Mouse (Mus musculus): ENCODE measurements around the gene Hoxb4. TPM values are rescaled to one million over a fixed set of nuclear protein-coding genes. Genes with fewer than 3 reads are reported as not detected.

The Hoxb4 gene
- total and polyA plus RNA-seq, 3 experiments: 2.7 to 5.5 (median 3.3) TPM

DNA sequence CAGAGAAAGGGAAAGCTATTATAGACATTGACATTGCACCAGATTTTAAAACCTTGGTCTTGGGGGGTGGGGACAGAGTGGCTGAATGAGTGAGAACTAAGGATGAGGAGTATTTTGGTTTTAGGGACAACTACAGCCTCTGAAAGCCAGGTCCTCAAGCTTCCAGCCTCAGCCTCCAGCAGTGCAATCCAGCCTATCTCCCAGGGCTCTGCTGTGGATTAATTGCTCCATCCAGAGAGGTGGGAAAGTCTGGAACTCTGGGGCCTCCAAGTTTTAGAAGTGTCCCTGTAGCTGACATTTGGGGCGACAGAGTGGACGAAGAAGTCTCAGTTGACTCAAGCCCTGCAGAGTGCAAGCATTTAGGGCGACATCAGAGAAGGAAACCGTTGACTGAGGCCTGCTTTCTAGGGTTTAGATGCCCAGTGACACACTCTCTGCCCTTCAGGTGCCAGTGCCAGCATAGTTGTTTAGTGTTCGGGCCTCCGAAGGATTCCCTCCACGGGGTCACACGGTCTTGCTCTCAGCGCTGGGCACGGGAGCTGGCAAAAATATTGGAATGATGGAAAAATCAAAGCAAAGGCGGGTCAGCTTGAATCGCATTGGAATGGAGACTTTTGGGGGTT is 4.2 kb upstream of the Hoxb4 start:
- DNase-seq (ENCODE audit: extremely low read depth): no peak
- Histone ChIP-seq H3K9me3 (replicated peaks; ENCODE audit: low read length) (no peaks in the 10 kb centered on the region), H3K79me2 (replicated peaks; ENCODE audit: control insufficient read depth, extremely low read depth, insufficient read depth, poor library complexity, severe bottlenecking) (no peaks in the 10 kb centered on the region), H3K36me3 (replicated peaks in 1 of 2; ENCODE audit: control insufficient read depth in 1 of 2, insufficient read depth in 1 of 2, low read length in 1 of 2) (no peaks in the 10 kb centered on the region), H3K4me3 (replicated peaks in 1 of 3; ENCODE audit: low read depth in 2 of 3, low read length in 2 of 3, poor library complexity in 1 of 3) (no peak overlapping the region), H3K27me3 (replicated peaks) (peaks cover 58% of the 10 kb centered on the region), H3K27ac (ENCODE audit: insufficient read depth, low read depth) (no peak overlapping the region), H3K4me1 (ENCODE audit: control insufficient read depth in 1 of 2, insufficient read depth in 2 of 2) (peaks cover 4 to 30% of the 10 kb centered on the region in 2 experiments; a peak in 2 of 4 replicates), H3K9ac (ENCODE audit: insufficient read depth, low read depth) (no peak overlapping the region), H3K4me2 (ENCODE audit: insufficient read depth, low read depth, poor library complexity, severe bottlenecking) (no peak overlapping the region)
- no peak for TF ChIP-seq NRF1 (IDR thresholded peaks at IDR 0.05; ENCODE audit: low read depth, low read length)
- no peak for TF ChIP-seq TCF12 (IDR thresholded peaks at IDR 0.05; ENCODE audit: low read depth, low read length)
- TF ChIP-seq MAFK (IDR thresholded peaks at IDR 0.05; ENCODE audit: insufficient replicate concordance, low read length): no peak
- dilution Hi-C loops (cut with MboI; ENCODE audit: extremely low pct_ligation_motif_present, extremely low pct_unique_long_range_greater_than_20kb, low sequenced_read_pairs): no loop called here
- in situ Hi-C loops (cut with MboI; ENCODE audit: low pct_ligation_motif_present, low pct_unique_long_range_greater_than_20kb, low sequenced_read_pairs): loop anchor here (25.0 kb wide), 1 partner anchor 223 kb away; no protein-coding TSS in a partner anchor

GRCm38 (mm10) chr11:96314671-96315343 is 3.3 kb upstream of the Hoxb4 start:
- Histone ChIP-seq H3K4me1 (ENCODE audit: control insufficient read depth in 1 of 2, insufficient read depth in 2 of 2) (peaks cover 4 to 26% of the 10 kb centered on the region in 2 experiments; a peak in 2 of 4 replicates), H3K4me2 (ENCODE audit: insufficient read depth, low read depth, poor library complexity, severe bottlenecking) (no peak overlapping the region), H3K9me3 (replicated peaks; ENCODE audit: low read length) (no peaks in the 10 kb centered on the region), H3K27me3 (replicated peaks) (peaks cover 49% of the 10 kb centered on the region), H3K36me3 (replicated peaks in 1 of 2; ENCODE audit: control insufficient read depth in 1 of 2, insufficient read depth in 1 of 2, low read length in 1 of 2) (no peaks in the 10 kb centered on the region), H3K27ac (ENCODE audit: insufficient read depth, low read depth) (no peak overlapping the region), H3K4me3 (replicated peaks in 1 of 3; ENCODE audit: low read depth in 2 of 3, low read length in 2 of 3, poor library complexity in 1 of 3) (no peak overlapping the region), H3K9ac (ENCODE audit: insufficient read depth, low read depth) (no peak overlapping the region), H3K79me2 (replicated peaks; ENCODE audit: control insufficient read depth, extremely low read depth, insufficient read depth, poor library complexity, severe bottlenecking) (no peaks in the 10 kb centered on the region)
- in situ Hi-C loops (cut with MboI; ENCODE audit: low pct_ligation_motif_present, low pct_unique_long_range_greater_than_20kb, low sequenced_read_pairs): loop anchor here (25.0 kb wide), 1 partner anchor 222 kb away; no protein-coding TSS in a partner anchor
- no peak for TF ChIP-seq ZKSCAN1 (IDR thresholded peaks at IDR 0.05; ENCODE audit: borderline replicate concordance, low read depth, low read length)
- no peak for TF ChIP-seq MEF2A (IDR thresholded peaks at IDR 0.05; ENCODE audit: borderline replicate concordance, low read depth, low read length)
- TF ChIP-seq ZNF384 (IDR thresholded peaks at IDR 0.05; ENCODE audit: low read depth, low read length): no peak
- no peak for TF ChIP-seq NRF1 (IDR thresholded peaks at IDR 0.05; ENCODE audit: low read depth, low read length)
- dilution Hi-C loops (cut with MboI; ENCODE audit: extremely low pct_ligation_motif_present, extremely low pct_unique_long_range_greater_than_20kb, low sequenced_read_pairs): no loop called here
- no peak for DNase-seq (ENCODE audit: extremely low read depth)

GRCm38 (mm10) chr11:96315344-96315681 is 2.8 kb upstream of the Hoxb4 start:
- Histone ChIP-seq H3K27me3 (replicated peaks) (peaks cover 45% of the 10 kb centered on the region), H3K79me2 (replicated peaks; ENCODE audit: control insufficient read depth, extremely low read depth, insufficient read depth, poor library complexity, severe bottlenecking) (no peaks in the 10 kb centered on the region), H3K4me1 (ENCODE audit: control insufficient read depth in 1 of 2, insufficient read depth in 2 of 2) (peaks cover 4 to 28% of the 10 kb centered on the region in 2 experiments; a peak in 2 of 4 replicates), H3K27ac (ENCODE audit: insufficient read depth, low read depth) (no peak overlapping the region), H3K9me3 (replicated peaks; ENCODE audit: low read length) (no peaks in the 10 kb centered on the region), H3K36me3 (replicated peaks in 1 of 2; ENCODE audit: control insufficient read depth in 1 of 2, insufficient read depth in 1 of 2, low read length in 1 of 2) (peaks cover 0 to 3% of the 10 kb centered on the region in 2 experiments), H3K9ac (ENCODE audit: insufficient read depth, low read depth) (no peak overlapping the region), H3K4me3 (replicated peaks in 1 of 3; ENCODE audit: low read depth in 2 of 3, low read length in 2 of 3, poor library complexity in 1 of 3) (no peak overlapping the region), H3K4me2 (ENCODE audit: insufficient read depth, low read depth, poor library complexity, severe bottlenecking) (no peak overlapping the region)
- in situ Hi-C loops (cut with MboI; ENCODE audit: low pct_ligation_motif_present, low pct_unique_long_range_greater_than_20kb, low sequenced_read_pairs): loop anchor here (25.0 kb wide), 1 partner anchor 222 kb away; no protein-coding TSS in a partner anchor
- no peak for DNase-seq (ENCODE audit: extremely low read depth)
- TF ChIP-seq MAX (IDR thresholded peaks at IDR 0.05; ENCODE audit: low read length) (no peak), CHD1 (IDR thresholded peaks at IDR 0.05; ENCODE audit: low read depth, low read length) (no peak), PAX5 (IDR thresholded peaks at IDR 0.05; ENCODE audit: low read length) (no peak), MEF2A (IDR thresholded peaks at IDR 0.05; ENCODE audit: borderline replicate concordance, low read depth, low read length) (no peak), CHD2 (IDR thresholded peaks at IDR 0.05; ENCODE audit: low read length) (no peak), HCFC1 (IDR thresholded peaks at IDR 0.05; ENCODE audit: low read depth, low read length) (no peak), IRF4 (IDR thresholded peaks at IDR 0.05; ENCODE audit: low read depth, low read length) (no peak), SIN3A (IDR thresholded peaks at IDR 0.05; ENCODE audit: low read length) (no peak), ZMIZ1 (IDR thresholded peaks at IDR 0.05; ENCODE audit: low read depth, low read length) (no peak), NELFE (IDR thresholded peaks at IDR 0.05; ENCODE audit: low read depth, low read length) (no peak), EP300 (IDR thresholded peaks at IDR 0.05; ENCODE audit: low read length) (no peak), ZNF384 (IDR thresholded peaks at IDR 0.05; ENCODE audit: low read depth, low read length) (no peak), JUN (IDR thresholded peaks at IDR 0.05; ENCODE audit: insufficient read depth, low read depth, low read length) (no peak)
- dilution Hi-C loops (cut with MboI; ENCODE audit: extremely low pct_ligation_motif_present, extremely low pct_unique_long_range_greater_than_20kb, low sequenced_read_pairs): no loop called here
